Mouse (Mus musculus): ENCODE results near the gene Sh3bgrl3. TPM values are rescaled to one million over a fixed set of nuclear protein-coding genes. Genes with fewer than 3 reads are reported as not detected.
"Not testable (repeated sequence)": the region's sequence is repeated elsewhere in the genome, so short reads cannot be mapped to it uniquely, and the experiment has no call there.

Gene Sh3bgrl3
- polyA plus RNA-seq, 1 experiment = 1,359 TPM

DNA sequence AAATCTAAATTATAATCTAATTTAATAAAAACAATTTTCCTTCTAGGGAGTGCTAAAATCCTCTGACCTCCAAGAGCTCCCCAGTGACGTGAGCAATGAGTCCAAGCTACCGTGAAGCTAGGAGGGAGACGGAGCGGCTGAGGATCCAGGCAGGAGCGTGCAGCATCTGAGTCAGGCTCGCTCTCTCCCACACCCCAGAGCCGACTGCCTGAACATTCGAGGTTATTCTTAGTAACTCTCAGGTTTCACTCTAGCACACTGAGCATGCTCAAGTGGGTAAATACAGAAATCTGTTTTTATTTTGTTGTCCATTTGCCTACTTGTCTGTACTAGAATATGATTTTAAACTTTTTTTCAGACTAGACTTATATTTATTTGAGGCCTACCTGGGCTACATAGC lies 28.2 kb upstream of the Sh3bgrl3 start:
- no peak overlapping the region for H3K27ac ChIP-seq (ENCODE audit: insufficient read depth, low read depth, low read length)
- TF ChIP-seq POLR2A (IDR thresholded peaks at IDR 0.05; ENCODE audit: borderline replicate concordance, low read depth, low read length) (no peak), CTCF (IDR thresholded peaks at IDR 0.05; ENCODE audit: low read depth, low read length) (no peak)

DNA sequence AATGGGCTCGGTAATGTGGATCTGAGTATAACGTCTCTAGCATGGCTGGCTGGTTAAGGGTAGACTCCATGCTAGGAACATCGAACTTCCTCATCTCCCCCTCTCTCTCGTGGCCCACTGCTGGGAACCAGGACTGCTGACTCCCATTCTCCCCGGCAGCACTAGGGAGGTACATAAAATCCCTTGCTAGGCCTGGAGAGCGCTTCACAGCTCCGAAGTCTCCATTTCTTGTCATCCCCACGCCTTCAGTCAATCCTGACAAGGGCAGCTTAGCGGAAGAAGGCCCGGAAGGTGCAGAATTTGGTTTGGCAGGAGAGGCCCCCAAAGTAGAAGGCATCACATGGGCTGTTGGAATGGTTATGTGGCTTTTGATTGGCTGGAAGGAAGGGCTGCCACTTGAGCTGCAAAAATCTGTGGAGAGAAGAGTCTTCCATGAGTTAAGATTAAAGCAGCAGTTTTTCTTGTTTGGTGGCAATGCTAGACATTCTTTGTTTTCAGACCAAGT lies 27.4 kb upstream of the Sh3bgrl3 start:
- Histone ChIP-seq H3K4me1 (ENCODE audit: control insufficient read depth, insufficient read depth, low read length) (peaks cover 32% of the 10 kb centered on the region), H3K4me3 (ENCODE audit: insufficient read depth, low read length) (no peak overlapping the region), H3K27ac (ENCODE audit: insufficient read depth, low read depth, low read length) (no peak overlapping the region)
- TF ChIP-seq CTCF (IDR thresholded peaks at IDR 0.05; ENCODE audit: low read depth, low read length) (no peak), POLR2A (IDR thresholded peaks at IDR 0.05; ENCODE audit: borderline replicate concordance, low read depth, low read length) (no peak)

More for the DNA sequence above, 28.2 kb upstream of the Sh3bgrl3 start:
- Histone ChIP-seq H3K4me1 (ENCODE audit: control insufficient read depth, insufficient read depth, low read length) (peaks cover 32% of the 10 kb centered on the region), H3K4me3 (ENCODE audit: insufficient read depth, low read length) (no peak overlapping the region)

DNA sequence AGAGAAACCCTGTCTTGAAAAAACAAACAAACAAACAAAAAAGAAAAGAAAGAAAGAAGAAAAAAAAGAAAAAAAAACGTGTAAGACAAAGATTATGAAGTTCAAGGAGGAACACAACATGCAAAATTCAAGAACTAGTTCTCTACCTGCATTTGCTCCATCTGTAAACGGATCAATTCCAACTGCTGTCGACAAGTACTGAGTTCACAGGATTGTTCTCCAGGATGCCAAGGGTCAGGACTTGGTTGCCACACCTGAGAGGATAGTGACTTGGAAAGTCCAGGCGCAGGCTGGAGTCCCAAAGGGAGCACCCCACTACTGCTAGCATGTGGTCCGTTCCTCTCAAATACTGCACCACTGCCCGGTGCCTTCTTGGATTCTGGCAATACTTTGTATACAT lies 26.9 kb upstream of the Sh3bgrl3 start:
- no peak for TF ChIP-seq CTCF (IDR thresholded peaks at IDR 0.05; ENCODE audit: low read depth, low read length)
- TF ChIP-seq POLR2A (IDR thresholded peaks at IDR 0.05; ENCODE audit: borderline replicate concordance, low read depth, low read length) = no peak
- Histone ChIP-seq H3K4me3 (ENCODE audit: insufficient read depth, low read length) (no peak overlapping the region), H3K27ac (ENCODE audit: insufficient read depth, low read depth, low read length) (no peak overlapping the region), H3K4me1 (ENCODE audit: control insufficient read depth, insufficient read depth, low read length) (peaks cover 32% of the 10 kb centered on the region)

DNA sequence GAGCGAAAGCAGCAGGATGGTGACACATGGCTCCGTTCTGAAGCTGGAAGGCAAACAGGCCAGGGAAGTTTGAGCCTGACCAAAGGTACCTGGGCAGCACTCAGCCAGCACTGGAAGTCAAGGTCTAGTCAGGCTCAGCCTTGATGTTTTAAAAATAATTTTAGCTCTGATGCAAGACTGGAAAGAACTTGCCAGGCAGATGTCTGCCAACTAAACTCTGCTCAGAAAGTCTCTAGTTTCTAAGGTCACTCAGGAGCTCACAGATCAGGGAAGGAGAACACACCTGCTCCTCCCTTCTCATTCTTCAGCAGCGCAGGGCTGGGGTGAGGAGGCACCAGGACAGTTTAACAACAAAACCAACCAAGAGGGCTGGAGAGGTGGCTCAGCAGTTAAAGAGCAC lies 25.8 kb upstream of the Sh3bgrl3 start:
- H3K4me1 ChIP-seq (ENCODE audit: control insufficient read depth, insufficient read depth, low read length) = peaks cover 33% of the 10 kb centered on the region
- no peak overlapping the region for H3K27ac ChIP-seq (ENCODE audit: insufficient read depth, low read depth, low read length)
- no peak for TF ChIP-seq POLR2A (IDR thresholded peaks at IDR 0.05; ENCODE audit: borderline replicate concordance, low read depth, low read length)
- no peak for TF ChIP-seq CTCF (IDR thresholded peaks at IDR 0.05; ENCODE audit: low read depth, low read length)
- no peak overlapping the region for H3K4me3 ChIP-seq (ENCODE audit: insufficient read depth, low read length)

DNA sequence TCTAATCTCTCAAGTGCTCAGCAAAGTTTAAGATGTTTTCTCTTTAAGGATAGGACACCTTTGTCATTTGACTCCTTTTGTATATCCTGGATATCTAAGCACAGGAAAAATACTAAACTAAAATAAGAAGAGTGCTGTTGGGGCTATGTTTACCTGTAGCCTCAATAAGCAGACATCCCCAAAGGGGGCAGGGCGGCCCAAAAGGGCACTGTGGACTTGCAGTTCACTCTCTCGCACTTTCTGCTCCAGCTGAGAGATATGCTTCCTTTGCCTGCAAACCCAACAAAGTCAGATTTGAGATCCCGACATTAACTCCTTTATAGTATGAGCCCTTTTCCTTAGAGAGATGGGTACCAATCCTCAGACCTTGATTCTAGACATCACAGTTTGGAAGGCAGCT lies 25.1 kb upstream of the Sh3bgrl3 start:
- H3K27ac ChIP-seq (ENCODE audit: insufficient read depth, low read depth, low read length) = no peak overlapping the region
- H3K4me1 ChIP-seq (ENCODE audit: control insufficient read depth, insufficient read depth, low read length) = peaks cover 28% of the 10 kb centered on the region
- TF ChIP-seq POLR2A (IDR thresholded peaks at IDR 0.05; ENCODE audit: borderline replicate concordance, low read depth, low read length) (no peak), CTCF (IDR thresholded peaks at IDR 0.05; ENCODE audit: low read depth, low read length) (no peak)
- H3K4me3 ChIP-seq (ENCODE audit: insufficient read depth, low read length) = no peak overlapping the region

DNA sequence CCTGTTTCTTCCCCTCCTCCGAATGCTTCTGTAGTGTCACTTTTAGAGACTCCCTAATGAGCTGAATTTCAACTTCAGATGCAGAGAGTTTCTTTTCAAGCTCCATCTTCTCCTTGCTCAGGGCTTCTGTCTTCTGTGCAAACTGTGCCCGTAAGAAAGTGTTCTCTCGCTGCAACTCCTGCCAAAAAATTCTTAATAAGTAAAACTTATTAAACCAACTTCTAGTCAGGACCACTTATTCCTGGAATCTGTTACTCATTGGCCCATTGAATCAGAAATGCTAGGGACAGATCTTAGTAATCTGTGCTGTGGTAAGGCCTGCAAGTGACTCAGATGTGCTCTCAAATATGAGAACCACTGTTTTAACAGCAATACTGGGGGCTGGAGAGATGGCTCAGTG lies 23.5 kb upstream of the Sh3bgrl3 start:
- no peak for TF ChIP-seq POLR2A (IDR thresholded peaks at IDR 0.05; ENCODE audit: borderline replicate concordance, low read depth, low read length)
- no peak for TF ChIP-seq CTCF (IDR thresholded peaks at IDR 0.05; ENCODE audit: low read depth, low read length)
- H3K4me1 ChIP-seq (ENCODE audit: control insufficient read depth, insufficient read depth, low read length) = peaks cover 15% of the 10 kb centered on the region
- H3K27ac ChIP-seq (ENCODE audit: insufficient read depth, low read depth, low read length) = no peak overlapping the region
- H3K4me3 ChIP-seq (ENCODE audit: insufficient read depth, low read length) = no peak overlapping the region

- peaks cover 5% of the 10 kb centered on the region for H3K4me1 ChIP-seq (ENCODE audit: control insufficient read depth, insufficient read depth, low read length)
- TF ChIP-seq POLR2A (IDR thresholded peaks at IDR 0.05; ENCODE audit: borderline replicate concordance, low read depth, low read length) (no peak), CTCF (IDR thresholded peaks at IDR 0.05; ENCODE audit: low read depth, low read length) (no peak)
- H3K27ac ChIP-seq (ENCODE audit: insufficient read depth, low read depth, low read length) = no peak overlapping the region
- no peak overlapping the region for H3K4me3 ChIP-seq (ENCODE audit: insufficient read depth, low read length)
These were observed 20.8 kb upstream of the Sh3bgrl3 start for GRCm38 (mm10) chr4:134149389-134149788.

- not testable (repeated sequence) for H3K4me1 ChIP-seq (ENCODE audit: control insufficient read depth, insufficient read depth, low read length); H3K4me3 ChIP-seq (ENCODE audit: insufficient read depth, low read length)
These were observed 15.7 kb upstream of the Sh3bgrl3 start for GRCm38 (mm10) chr4:134144297-134144696.

GRCm38 (mm10) chr4:134138857-134139256 lies 10.3 kb upstream of the Sh3bgrl3 start:
- no peaks in the 10 kb centered on the region for H3K4me1 ChIP-seq (ENCODE audit: control insufficient read depth, insufficient read depth, low read length)
- TF ChIP-seq CTCF (IDR thresholded peaks at IDR 0.05; ENCODE audit: low read depth, low read length) (no peak), POLR2A (IDR thresholded peaks at IDR 0.05; ENCODE audit: borderline replicate concordance, low read depth, low read length) (no peak)
- H3K27ac ChIP-seq (ENCODE audit: insufficient read depth, low read depth, low read length) = no peak overlapping the region
- no peak overlapping the region for H3K4me3 ChIP-seq (ENCODE audit: insufficient read depth, low read length)

More at GRCm38 (mm10) chr4:134144297-134144696, 15.7 kb upstream of the Sh3bgrl3 start:
- H3K27ac ChIP-seq (ENCODE audit: insufficient read depth, low read depth, low read length) = not testable (repeated sequence)

GRCm38 (mm10) chr4:134136280-134136926 lies 7.8 kb upstream of the Sh3bgrl3 start:
- TF ChIP-seq CTCF (IDR thresholded peaks at IDR 0.05; ENCODE audit: low read depth, low read length) (no peak), POLR2A (IDR thresholded peaks at IDR 0.05; ENCODE audit: borderline replicate concordance, low read depth, low read length) (no peak)
- H3K4me3 ChIP-seq (ENCODE audit: insufficient read depth, low read length) = no peak overlapping the region
- H3K27ac ChIP-seq (ENCODE audit: insufficient read depth, low read depth, low read length) = no peak overlapping the region
- peaks cover 17% of the 10 kb centered on the region for H3K4me1 ChIP-seq (ENCODE audit: control insufficient read depth, insufficient read depth, low read length)

Data from bone marrow macrophage, adult 2 months (primary cell).